Mouse (Mus musculus): ENCODE data around the gene Cnih1. TPM values are rescaled to one million over a fixed set of nuclear protein-coding genes. Genes with fewer than 3 reads are reported as not detected.

Gene Cnih1
- total RNA-seq, 2 experiments from 2014 or later = 31.4 to 83.0 TPM

DNA sequence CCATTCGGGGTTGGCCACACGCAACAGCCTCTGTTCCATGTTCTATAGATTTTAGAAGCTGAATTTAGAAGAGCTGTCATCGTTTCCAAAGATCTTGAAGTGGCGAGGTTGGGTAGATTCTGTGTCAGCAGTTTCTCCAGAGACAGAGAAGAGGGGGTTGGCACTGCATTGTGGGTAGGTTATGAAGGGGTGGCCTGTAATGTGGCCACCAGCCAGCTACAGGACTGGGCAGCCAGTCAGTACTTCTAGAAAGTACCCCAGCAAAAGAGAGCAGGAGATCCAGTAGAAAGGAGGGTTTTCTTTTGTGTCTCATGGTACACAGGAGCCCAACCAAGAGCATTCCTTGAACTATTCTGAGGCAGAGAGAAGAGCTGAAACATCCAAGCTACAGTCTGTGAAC lies 51.8 kb downstream of the Cnih1 start:
- no peak for ATAC-seq (replicated peaks; ENCODE audit: low FRiP score, poor library complexity, severe bottlenecking)

- ATAC-seq (replicated peaks; ENCODE audit: low FRiP score, poor library complexity, severe bottlenecking) = no peak
These were observed 53.3 kb downstream of the Cnih1 start for GRCm38 (mm10) chr14:46734761-46735455.

DNA sequence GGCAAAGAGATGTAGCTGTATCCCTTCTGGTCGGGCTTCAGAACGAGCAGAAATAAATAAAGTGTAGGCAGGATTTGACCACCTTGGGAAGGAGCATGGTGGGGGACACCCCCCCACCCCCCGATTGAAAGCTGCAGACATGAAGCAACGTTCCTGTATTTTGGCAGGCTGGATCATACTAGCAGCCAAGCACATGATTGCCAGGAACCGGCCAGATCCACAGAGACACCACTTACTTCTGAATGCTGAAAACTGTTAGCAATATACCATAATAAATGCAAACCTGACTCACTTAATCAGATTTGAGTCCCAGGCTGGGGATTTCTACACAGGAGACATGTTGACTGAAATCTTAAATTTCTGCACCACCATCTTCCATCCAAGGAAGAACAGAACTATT lies 53.9 kb downstream of the Cnih1 start:
- ATAC-seq (replicated peaks; ENCODE audit: low FRiP score, poor library complexity, severe bottlenecking) = no peak

- ATAC-seq (replicated peaks; ENCODE audit: low FRiP score, poor library complexity, severe bottlenecking) = no peak
These were observed 62.5 kb downstream of the Cnih1 start for GRCm38 (mm10) chr14:46725743-46726142.

Other genes with a start within 250 kb of the Cnih1 start
- gene Cdkn3, start 27.9 kb downstream of the Cnih1 start, total RNA-seq (2015; ENCODE audit: low replicate concordance) = 166 and 177 TPM in 2 replicates
- 251 and 256 TPM in 2 replicates for gene Cdkn3, start 27.9 kb downstream of the Cnih1 start, total RNA-seq (2017; ENCODE audit: low replicate concordance)
- gene Gmfb, start 33.8 kb upstream of the Cnih1 start, total RNA-seq (2015; ENCODE audit: low replicate concordance) = 19.3 and 24.5 TPM in 2 replicates
- gene Gmfb, start 33.8 kb upstream of the Cnih1 start, total RNA-seq (2017; ENCODE audit: low replicate concordance) = 19.0 and 31.4 TPM in 2 replicates
- 47.4 and 49.4 TPM in 2 replicates for gene Cgrrf1, start 43.7 kb upstream of the Cnih1 start, total RNA-seq (2015; ENCODE audit: low replicate concordance)
- gene Cgrrf1, start 43.7 kb upstream of the Cnih1 start, total RNA-seq (2017; ENCODE audit: low replicate concordance) = 51.3 and 56.2 TPM in 2 replicates
- 2.9 and 3.8 TPM in 2 replicates for gene Samd4, start 94.4 kb upstream of the Cnih1 start, total RNA-seq (2015; ENCODE audit: low replicate concordance)
- 0.45 and 2.2 TPM in 2 replicates for gene Samd4, start 94.4 kb upstream of the Cnih1 start, total RNA-seq (2017; ENCODE audit: low replicate concordance)

Measured in erythroid progenitor cell, adult 5-6 weeks (primary cell).